Mouse (Mus musculus) 3T3-L1 (cell line): ENCODE data around the gene Spink4.

Experiments
- DNase-seq: peaks from one replicate; pipeline ENCODE4 v3.0.0-alpha.2; 2015; ENCODE audit warnings: low read depth, low spot score

Gene Spink4

GRCm38 (mm10) chr4:40963536-40963935 lies 43.7 kb downstream of the Spink4 start:
- no peak for DNase-seq

GRCm38 (mm10) chr4:40969161-40969560 lies 49.3 kb downstream of the Spink4 start:
- DNase-seq, result no peak

GRCm38 (mm10) chr4:40969781-40970591 lies 50.1 kb downstream of the Spink4 start:
- peak; percentile 22 for DNase-seq

GRCm38 (mm10) chr4:40970592-40970841 lies 50.7 kb downstream of the Spink4 start:
- DNase-seq, result no peak

- peak; percentile 95 for DNase-seq
These were observed 51.2 kb downstream of the Spink4 start, which contains the start of gene Nfx1 for GRCm38 (mm10) chr4:40970842-40971701. Gene Nfx1 (plus strand): TSS chr4:40970906.

GRCm38 (mm10) chr4:40971744-40972143 lies 51.9 kb downstream of the Spink4 start:
- DNase-seq, result peak; percentile 58

GRCm38 (mm10) chr4:40974011-40974410 lies 54.2 kb downstream of the Spink4 start:
- DNase-seq, result peak; percentile 5

GRCm38 (mm10) chr4:40975678-40976077 lies 55.8 kb downstream of the Spink4 start:
- DNase-seq, result no peak

- no peak for DNase-seq
These were observed 56.8 kb downstream of the Spink4 start for GRCm38 (mm10) chr4:40976651-40977050.

- no peak for DNase-seq
These were observed 59.6 kb downstream of the Spink4 start for GRCm38 (mm10) chr4:40979430-40979829.
